ENCODE assay signal across 32 mouse cellular contexts in the genomic region with DNA sequence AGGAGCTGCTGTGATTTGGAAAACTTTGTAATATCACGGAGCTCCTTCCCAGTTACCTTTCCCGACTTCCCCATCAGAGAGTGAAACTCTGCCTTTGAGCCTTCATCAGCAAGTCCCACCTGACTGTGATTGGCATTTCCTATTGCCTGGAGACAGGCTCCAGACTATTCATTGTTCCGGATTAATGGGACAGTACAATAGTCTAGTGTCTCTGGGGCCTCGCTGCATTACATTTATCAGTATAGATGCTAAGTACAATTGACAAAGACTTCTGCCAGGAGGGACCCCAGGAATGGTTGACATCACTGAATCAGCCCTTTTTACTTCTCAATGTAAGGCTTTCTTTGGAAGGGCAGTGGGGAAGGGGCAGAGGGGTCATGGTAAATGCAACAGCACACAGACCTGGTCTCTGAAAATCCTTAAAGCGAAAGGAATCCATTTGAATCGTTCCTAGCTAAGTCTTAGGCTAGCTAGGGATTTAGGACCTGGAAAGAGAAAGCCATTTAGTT. TPM values are rescaled to one million over a fixed set of nuclear protein-coding genes. Genes with fewer than 3 reads are reported as not detected.
DNase-seq lines count a peak whose midpoint lies in the region; ATAC-seq lines count a peak whose summit lies in the region.
"Had no signal": no experiment of that assay in that cellular context is flagged by ENCODE, and none has a peak within 500 bp of the region (broad histone marks: within the 10 kb centered on the region; RNA-seq: fewer than 3 reads in every experiment).

No protein-coding gene starts in this region.

- intact Hi-C loops in gastrocnemius, postnatal 14 days (cut with DNase I; ENCODE audit: low total_unique reads) = no loop called here

- H3K27ac ChIP-seq in forebrain, embryonic 14.5 days (ENCODE audit: low read depth, low read length) = no peak overlapping the region
- H3K27ac ChIP-seq in forebrain, embryonic 16.5 days (ENCODE audit: low read length) = no peak overlapping the region
- H3K27ac ChIP-seq in midbrain, embryonic 11.5 days (ENCODE audit: low read depth, low read length) = no peak overlapping the region
- H3K27ac ChIP-seq in midbrain, embryonic 16.5 days (ENCODE audit: low read length) = no peak overlapping the region
- H3K27ac ChIP-seq in midbrain, embryonic 14.5 days (replicated peaks; ENCODE audit: low read depth, low read length) = no peak overlapping the region
- H3K27ac ChIP-seq: embryonic facial prominence, embryonic 13.5 days; forebrain, embryonic 12.5 days; gastrocnemius, adult 2 months; heart, embryonic 13.5 days; limb, embryonic 10.5 days; limb, embryonic 15.5 days; liver, embryonic 13.5 days; neural tube, embryonic 13.5 days; stomach, embryonic 15.5 days had no signal

- DNase-seq in forebrain, embryonic 14.5 days (ENCODE audit: low spot score) = peak; percentile 36
- DNase-seq in midbrain, embryonic 11.5 days (ENCODE audit: low spot score, missing footprints) = peak; percentile 87
- DNase-seq in embryo, embryonic 11 days = peak; percentile 47
- peak; percentile 53 for DNase-seq in midbrain, embryonic 14.5 days
- DNase-seq in gastrocnemius, postnatal 14 days = no peak
- no peak for DNase-seq in B cell, adult 2 months
- DNase-seq: adrenal gland, postnatal 14 days; cerebellum, adult 11-12 months; cerebellum, adult 9-11 months; gastrocnemius, adult 2 months; heart, postnatal 10 days; kidney, adult 11 months; kidney, postnatal 14 days; layer of hippocampus, adult 9-11 months; liver, embryonic 13.5 days; lung, adult 18-20 months; lung, postnatal 10 days; right cerebral cortex, postnatal 14 days; thymus, adult 18-20 months; thymus, postnatal 25 days had no signal

- H3K27me3 ChIP-seq in forebrain, embryonic 14.5 days (replicated peaks; ENCODE audit: control insufficient read depth, insufficient read depth, low read length) = no peaks in the 10 kb centered on the region
- no peaks in the 10 kb centered on the region for H3K27me3 ChIP-seq in forebrain, embryonic 16.5 days (replicated peaks; ENCODE audit: control insufficient read depth, insufficient read depth, low read length)
- no peaks in the 10 kb centered on the region for H3K27me3 ChIP-seq in midbrain, embryonic 11.5 days (ENCODE audit: control insufficient read depth, insufficient read depth, low read length)
- no peaks in the 10 kb centered on the region for H3K27me3 ChIP-seq in midbrain, embryonic 16.5 days (ENCODE audit: control insufficient read depth, insufficient read depth, low read depth, low read length)
- H3K27me3 ChIP-seq in midbrain, embryonic 14.5 days (ENCODE audit: control insufficient read depth, insufficient read depth, low read length) = no peaks in the 10 kb centered on the region
- H3K27me3 ChIP-seq: forebrain, embryonic 12.5 days; heart, embryonic 13.5 days; limb, embryonic 15.5 days; liver, embryonic 13.5 days; neural tube, embryonic 13.5 days; stomach, embryonic 15.5 days had no signal

- no peak overlapping the region for H3K4me2 ChIP-seq in forebrain, embryonic 14.5 days (ENCODE audit: low read length)
- H3K4me2 ChIP-seq in forebrain, embryonic 16.5 days (ENCODE audit: low read length) = no peak overlapping the region
- no peak overlapping the region for H3K4me2 ChIP-seq in midbrain, embryonic 11.5 days
- no peak overlapping the region for H3K4me2 ChIP-seq in midbrain, embryonic 16.5 days (ENCODE audit: low read length)
- no peak overlapping the region for H3K4me2 ChIP-seq in midbrain, embryonic 14.5 days (ENCODE audit: low read length)
- H3K4me2 ChIP-seq: embryonic facial prominence, embryonic 13.5 days; forebrain, embryonic 12.5 days; heart, embryonic 13.5 days; limb, embryonic 15.5 days; liver, embryonic 13.5 days; neural tube, embryonic 13.5 days; stomach, embryonic 15.5 days had no signal

- H3K4me3 ChIP-seq in forebrain, embryonic 14.5 days (ENCODE audit: low read depth, low read length) = no peak overlapping the region
- no peak overlapping the region for H3K4me3 ChIP-seq in forebrain, embryonic 16.5 days (replicated peaks; ENCODE audit: low read length)
- H3K4me3 ChIP-seq in midbrain, embryonic 11.5 days (ENCODE audit: low read depth, low read length) = no peak overlapping the region
- no peak overlapping the region for H3K4me3 ChIP-seq in midbrain, embryonic 16.5 days (ENCODE audit: low read depth, low read length)
- no peak overlapping the region for H3K4me3 ChIP-seq in midbrain, embryonic 14.5 days (replicated peaks; ENCODE audit: low read depth, low read length)
- H3K4me3 ChIP-seq: embryonic facial prominence, embryonic 13.5 days; erythroblast, embryonic 14.5 days; forebrain, embryonic 12.5 days; gastrocnemius, adult 2 months; heart, embryonic 13.5 days; limb, embryonic 10.5 days; limb, embryonic 15.5 days; liver, embryonic 13.5 days; neural tube, embryonic 13.5 days; stomach, embryonic 15.5 days had no signal

- H3K4me1 ChIP-seq in forebrain, embryonic 14.5 days (ENCODE audit: control insufficient read depth, insufficient read depth, low read length) = peaks cover 5% of the 10 kb centered on the region
- no peaks in the 10 kb centered on the region for H3K4me1 ChIP-seq in forebrain, embryonic 16.5 days (replicated peaks; ENCODE audit: control insufficient read depth, insufficient read depth, low read length)
- peaks cover 7% of the 10 kb centered on the region; the same call in 1 of the 2 replicates for H3K4me1 ChIP-seq in midbrain, embryonic 11.5 days (ENCODE audit: control insufficient read depth, insufficient read depth, low read length)
- H3K4me1 ChIP-seq in midbrain, embryonic 16.5 days (ENCODE audit: control insufficient read depth, insufficient read depth, low read length) = no peaks in the 10 kb centered on the region
- peaks cover 16% of the 10 kb centered on the region for H3K4me1 ChIP-seq in midbrain, embryonic 14.5 days (ENCODE audit: control insufficient read depth, insufficient read depth, low read length)
- H3K4me1 ChIP-seq: heart, embryonic 13.5 days; liver, embryonic 13.5 days; stomach, embryonic 15.5 days had no signal

- WGBS in forebrain, embryonic 14.5 days = 19% methylated on average over 6 of the region's 6 CpGs
- WGBS in forebrain, embryonic 16.5 days = 22% methylated on average over 6 of the region's 6 CpGs
- 36% methylated on average over 6 of the region's 6 CpGs for WGBS in midbrain, embryonic 11.5 days
- WGBS in midbrain, embryonic 16.5 days = 22% methylated on average over 6 of the region's 6 CpGs
- 11% methylated on average over 6 of the region's 6 CpGs for WGBS in midbrain, embryonic 14.5 days

- ATAC-seq in forebrain, embryonic 14.5 days = no peak
- no peak for ATAC-seq in forebrain, embryonic 16.5 days
- peak; percentile 68; the same call in 1 of the 2 replicates for ATAC-seq in midbrain, embryonic 11.5 days (ENCODE audit: low FRiP score)
- ATAC-seq in midbrain, embryonic 16.5 days = no peak
- ATAC-seq in midbrain, embryonic 14.5 days (ENCODE audit: low FRiP score, low TSS enrichment) = no peak
- ATAC-seq: CD4-positive, CD25-positive, alpha-beta regulatory T cell, adult 4 months; inflammation-experienced regulatory T-cells, adult 6 months had no signal

- no peak overlapping the region for H3K9ac ChIP-seq in forebrain, embryonic 14.5 days (ENCODE audit: low read length)
- no peak overlapping the region for H3K9ac ChIP-seq in forebrain, embryonic 16.5 days (replicated peaks; ENCODE audit: low read depth, low read length)
- H3K9ac ChIP-seq in midbrain, embryonic 11.5 days (ENCODE audit: low read length) = no peak overlapping the region
- no peak overlapping the region for H3K9ac ChIP-seq in midbrain, embryonic 16.5 days (ENCODE audit: low read depth, low read length)
- H3K9ac ChIP-seq in midbrain, embryonic 14.5 days (replicated peaks; ENCODE audit: low read length) = no peak overlapping the region
- H3K9ac ChIP-seq: embryonic facial prominence, embryonic 13.5 days; forebrain, embryonic 12.5 days; heart, embryonic 13.5 days; limb, embryonic 15.5 days; liver, embryonic 13.5 days; neural tube, embryonic 13.5 days; stomach, embryonic 15.5 days had no signal

- no peaks in the 10 kb centered on the region for H3K36me3 ChIP-seq in forebrain, embryonic 14.5 days (ENCODE audit: control insufficient read depth, insufficient read depth, low read length)
- H3K36me3 ChIP-seq in forebrain, embryonic 16.5 days (ENCODE audit: control insufficient read depth, insufficient read depth) = no peaks in the 10 kb centered on the region
- H3K36me3 ChIP-seq in midbrain, embryonic 11.5 days (ENCODE audit: control insufficient read depth, insufficient read depth, low read length) = no peaks in the 10 kb centered on the region
- no peaks in the 10 kb centered on the region for H3K36me3 ChIP-seq in midbrain, embryonic 16.5 days (ENCODE audit: control insufficient read depth, insufficient read depth, low read length)
- H3K36me3 ChIP-seq in midbrain, embryonic 14.5 days (ENCODE audit: control insufficient read depth, insufficient read depth, low read length) = no peaks in the 10 kb centered on the region
- H3K36me3 ChIP-seq: embryonic facial prominence, embryonic 13.5 days; forebrain, embryonic 12.5 days; heart, embryonic 13.5 days; limb, embryonic 10.5 days; limb, embryonic 15.5 days; liver, embryonic 13.5 days; neural tube, embryonic 13.5 days; stomach, embryonic 15.5 days had no signal

- no peaks in the 10 kb centered on the region for H3K9me3 ChIP-seq in forebrain, embryonic 14.5 days (replicated peaks; ENCODE audit: control insufficient read depth, low read length)
- H3K9me3 ChIP-seq in forebrain, embryonic 16.5 days (ENCODE audit: control insufficient read depth, low read length) = no peaks in the 10 kb centered on the region
- no peaks in the 10 kb centered on the region for H3K9me3 ChIP-seq in midbrain, embryonic 11.5 days (ENCODE audit: control insufficient read depth, low read length)
- no peaks in the 10 kb centered on the region for H3K9me3 ChIP-seq in midbrain, embryonic 16.5 days (replicated peaks; ENCODE audit: control insufficient read depth, low read length, poor library complexity, severe bottlenecking)
- no peaks in the 10 kb centered on the region for H3K9me3 ChIP-seq in midbrain, embryonic 14.5 days (ENCODE audit: control insufficient read depth, low read length)
- H3K9me3 ChIP-seq: limb, embryonic 10.5 days; limb, embryonic 15.5 days; neural tube, embryonic 13.5 days; stomach, embryonic 15.5 days had no signal

RNA-seq across cellular contexts. Expression of a gene that starts 35.6 kb away (rescaled TPM):
- 76.2 and 88.9 TPM in 2 replicates for polyA plus RNA-seq in forebrain, embryonic 14.5 days (2014; fragmentation: Nextera tagmentation; extraction: Ambion mirVana)
- polyA plus RNA-seq in forebrain, embryonic 16.5 days (2015; fragmentation: Nextera tagmentation; extraction: Ambion mirVana) = 75.7 and 84.2 TPM in 2 replicates
- polyA plus RNA-seq in midbrain, embryonic 11.5 days (2014; fragmentation: Nextera tagmentation; extraction: Ambion mirVana) = 64.5 and 66.9 TPM in 2 replicates
- polyA plus RNA-seq in midbrain, embryonic 16.5 days (2015; fragmentation: Nextera tagmentation; extraction: Ambion mirVana) = 79.9 and 84.3 TPM in 2 replicates
- 75.7 and 87.9 TPM in 2 replicates for polyA plus RNA-seq in midbrain, embryonic 14.5 days (2014; fragmentation: Nextera tagmentation; extraction: Ambion mirVana)
- 10 to 100 TPM; 79.5 to 82.3 TPM for total RNA-seq in gastrocnemius, postnatal 14 days (2021)

Comparison
In these comparisons a context has a peak if more than half of its experiments do, and no peak if none do; other contexts are left out.
1. DNase-seq: peak in forebrain, embryonic 14.5 days (single experiment), midbrain, embryonic 11.5 days (single experiment), embryo, embryonic 11 days (single experiment) and midbrain, embryonic 14.5 days (single experiment); none in gastrocnemius, postnatal 14 days (single experiment) and B cell, adult 2 months (0 of 2).